Mouse (Mus musculus) liver, embryonic 12.5 days (tissue): ENCODE measurements around the gene Myo7a. TPM values are rescaled to one million over a fixed set of nuclear protein-coding genes. Genes with fewer than 3 reads are reported as not detected.
A peak's percentile ranks its signal among the peaks of the same experiment; 100 is the strongest.

Source experiments
- ATAC-seq: fragments of 200-750 bp; cut with Nextera tagmentation; 2 replicates; pipeline ENCODE4 v1.8.0; 2017; ENCODE audit warnings: moderate number of reproducible peaks, mild to moderate bottlenecking, moderate library complexity
- H3K27ac ChIP-seq: fragments of 300-500 bp; sonication (generic); 2 replicates; pipeline ENCODE4 v1.5.1; 2016; ENCODE audit warnings: mild to moderate bottlenecking
- H3K27me3 ChIP-seq: fragments of 300-500 bp; sonication (generic); replicated peaks from 2 replicates; pipeline ENCODE4 v1.6.1; 2016; ENCODE audit warnings: mild to moderate bottlenecking, moderate library complexity
- H3K36me3 ChIP-seq: fragments of 300-500 bp; sonication (generic); 2 replicates; pipeline ENCODE4 v1.6.1; 2016; ENCODE audit warnings: mild to moderate bottlenecking, moderate library complexity
- H3K4me1 ChIP-seq: fragments of 300-500 bp; sonication (generic); 2 replicates; pipeline ENCODE4 v1.6.1; 2016
- H3K4me2 ChIP-seq: fragments of 300-500 bp; sonication (generic); 2 replicates; pipeline ENCODE4 v1.6.1; 2016; ENCODE audit warnings: mild to moderate bottlenecking, moderate library complexity
- H3K4me3 ChIP-seq: fragments of 300-500 bp; sonication (generic); 2 replicates; pipeline ENCODE4 v1.5.1; 2016; ENCODE audit warnings: mild to moderate bottlenecking, moderate library complexity
- H3K9ac ChIP-seq: fragments of 300-500 bp; sonication (generic); 2 replicates; pipeline ENCODE4 v1.6.1; 2016; ENCODE audit warnings: mild to moderate bottlenecking, moderate library complexity
- H3K9me3 ChIP-seq: fragments of 300-500 bp; sonication (generic); replicated peaks from 2 replicates; pipeline ENCODE4 v1.6.1; 2016; ENCODE audit warnings: mild to moderate bottlenecking, moderate library complexity
- WGBS: fragments of 180-500 bp; shearing (Covaris S2); methylation state at CpG from one replicate; pipeline ENCODE4 v1.1.7; 2016; ENCODE audit not compliant: insufficient replicate concordance; 5-methylcytosine and 5-hydroxymethylcytosine counted together
- polyA plus RNA-seq: library from polyadenylated mRNA; unstranded; fragments of >200 nt; fragmentation: Nextera tagmentation; extraction: Ambion mirVana; gene quantifications from 2 replicates; pipeline ENCODE4 v1.2.1, GENCODE M21; 2016

The Myo7a gene
- polyA plus RNA-seq, 1 experiment from 2014 or later = 14.4 TPM

- WGBS = 41% methylated on average over 6 of the region's 6 CpGs
- Histone ChIP-seq H3K9ac (no peak overlapping the region; the same call in 1 of the 2 replicates), H3K27ac (no peak overlapping the region), H3K36me3 (no peaks in the 10 kb centered on the region), H3K9me3 (no peaks in the 10 kb centered on the region), H3K27me3 (peaks cover 39% of the 10 kb centered on the region), H3K4me2 (no peak overlapping the region), H3K4me3 (no peak overlapping the region), H3K4me1 (peaks cover 20% of the 10 kb centered on the region)
- no peak for ATAC-seq
Observed at GRCm38 (mm10) chr7:98114656-98115055, 4.7 kb downstream of the Myo7a start.

GRCm38 (mm10) chr7:98111233-98111632, 8.1 kb downstream of the Myo7a start:
- Histone ChIP-seq H3K36me3 (no peaks in the 10 kb centered on the region), H3K9me3 (no peaks in the 10 kb centered on the region), H3K4me2 (peak overlapping the region; percentile 31; the same call in 1 of the 2 replicates), H3K27me3 (peaks cover 48% of the 10 kb centered on the region), H3K9ac (no peak overlapping the region), H3K4me3 (no peak overlapping the region), H3K27ac (no peak overlapping the region), H3K4me1 (peaks cover 6% of the 10 kb centered on the region; the same call in 1 of the 2 replicates)
- 17% methylated on average over 25 of the region's 25 CpGs for WGBS
- ATAC-seq = no peak

- no peaks in the 10 kb centered on the region for H3K9me3 ChIP-seq
- H3K9ac ChIP-seq = no peak overlapping the region
- no peak for ATAC-seq
- H3K36me3 ChIP-seq = no peaks in the 10 kb centered on the region
- H3K27ac ChIP-seq = no peak overlapping the region
- no peak overlapping the region for H3K4me2 ChIP-seq
- peaks cover 48% of the 10 kb centered on the region for H3K27me3 ChIP-seq
- no peak overlapping the region for H3K4me3 ChIP-seq
- 67% methylated on average over 4 of the region's 4 CpGs for WGBS
- peaks cover 6% of the 10 kb centered on the region; the same call in 1 of the 2 replicates for H3K4me1 ChIP-seq
Observed at GRCm38 (mm10) chr7:98109771-98110170, 9.6 kb downstream of the Myo7a start.

DNA sequence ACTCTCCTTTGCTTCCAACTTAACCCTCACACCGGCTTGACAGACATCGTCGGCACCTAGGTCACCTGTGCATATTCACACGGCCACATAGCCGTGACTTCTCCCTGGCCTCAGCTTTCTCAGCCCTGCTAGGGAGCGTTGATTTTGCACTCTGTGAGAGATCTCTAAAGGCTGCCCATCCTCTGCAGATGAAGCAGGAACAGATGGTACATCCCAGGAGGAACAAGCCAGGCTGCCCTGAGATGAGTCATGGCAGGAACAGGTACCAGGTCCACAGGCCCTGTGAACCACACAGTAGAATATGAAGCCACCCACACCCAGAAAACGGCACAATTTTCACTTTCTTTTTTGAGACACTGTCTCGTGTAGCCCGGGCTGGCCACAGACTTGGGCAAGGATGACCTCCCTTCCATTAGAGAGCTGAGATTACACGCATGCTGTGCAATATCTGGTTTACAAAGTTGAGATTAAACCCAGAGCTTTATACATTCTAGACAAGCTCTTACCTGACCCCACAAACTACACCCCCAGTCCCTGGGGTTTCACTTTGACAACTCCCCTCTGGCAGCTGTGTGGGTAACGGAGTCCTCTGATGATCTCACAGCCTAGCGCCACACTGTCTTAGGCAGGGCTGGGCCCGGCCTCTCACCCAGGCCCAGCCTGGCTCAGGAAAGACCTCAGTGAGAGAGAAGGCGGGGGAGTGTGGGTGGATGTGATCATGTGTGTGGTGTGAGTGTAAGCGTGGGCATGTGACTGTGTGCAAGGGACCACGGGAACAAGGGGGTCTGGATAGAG, 10.5 kb downstream of the Myo7a start:
- WGBS = 67% methylated on average over 16 of the region's 16 CpGs
- Histone ChIP-seq H3K4me3 (no peak overlapping the region), H3K27me3 (peaks cover 48% of the 10 kb centered on the region), H3K9me3 (no peaks in the 10 kb centered on the region), H3K9ac (no peak overlapping the region), H3K36me3 (no peaks in the 10 kb centered on the region), H3K27ac (no peak overlapping the region), H3K4me2 (no peak overlapping the region), H3K4me1 (peaks cover 13% of the 10 kb centered on the region)
- ATAC-seq = no peak

- no peak for ATAC-seq
- Histone ChIP-seq H3K4me2 (no peak overlapping the region), H3K4me3 (no peak overlapping the region), H3K36me3 (no peaks in the 10 kb centered on the region), H3K27me3 (peaks cover 26% of the 10 kb centered on the region), H3K9me3 (no peaks in the 10 kb centered on the region), H3K9ac (no peak overlapping the region), H3K27ac (no peak overlapping the region), H3K4me1 (peaks cover 23% of the 10 kb centered on the region)
- 71% methylated on average over 7 of the region's 7 CpGs for WGBS
Observed at GRCm38 (mm10) chr7:98106272-98106671, 13.1 kb downstream of the Myo7a start.

GRCm38 (mm10) chr7:98104481-98105435, 14.6 kb downstream of the Myo7a start:
- Histone ChIP-seq H3K27me3 (peaks cover 11% of the 10 kb centered on the region), H3K27ac (peak overlapping the region; percentile 71), H3K4me2 (peak overlapping the region; percentile 23), H3K9ac (no peak overlapping the region), H3K4me1 (peaks cover 21% of the 10 kb centered on the region), H3K36me3 (no peaks in the 10 kb centered on the region), H3K9me3 (no peaks in the 10 kb centered on the region), H3K4me3 (no peak overlapping the region)
- WGBS = 53% methylated on average over 16 of the region's 16 CpGs
- peak; percentile 62 for ATAC-seq

- no peak overlapping the region for H3K4me3 ChIP-seq
- H3K27ac ChIP-seq = peak overlapping the region; percentile 71
- 0 out of 2 replicates have a peak, but pooled peaks cover 3% of the 10 kb centered on the region for H3K27me3 ChIP-seq
- WGBS = 70% methylated on average over 5 of the region's 5 CpGs
- H3K36me3 ChIP-seq = no peaks in the 10 kb centered on the region
- no peaks in the 10 kb centered on the region for H3K9me3 ChIP-seq
- no peak for ATAC-seq
- H3K9ac ChIP-seq = no peak overlapping the region
- peaks cover 21% of the 10 kb centered on the region for H3K4me1 ChIP-seq
- no peak overlapping the region for H3K4me2 ChIP-seq
Observed at GRCm38 (mm10) chr7:98103942-98104292, 15.4 kb downstream of the Myo7a start.

- H3K4me3 ChIP-seq = peak overlapping the region; percentile 49
- no peaks in the 10 kb centered on the region for H3K27me3 ChIP-seq
- no peaks in the 10 kb centered on the region for H3K9me3 ChIP-seq
- H3K4me2 ChIP-seq = peak overlapping the region; percentile 65
- 20% methylated on average over 21 of the region's 26 CpGs for WGBS
- peak overlapping the region; percentile 69 for H3K9ac ChIP-seq
- peaks cover 21% of the 10 kb centered on the region for H3K4me1 ChIP-seq
- ATAC-seq = no peak
- H3K27ac ChIP-seq = peak overlapping the region; percentile 71
- no peaks in the 10 kb centered on the region for H3K36me3 ChIP-seq
Observed at GRCm38 (mm10) chr7:98103002-98103941, 16.1 kb downstream of the Myo7a start.

DNA sequence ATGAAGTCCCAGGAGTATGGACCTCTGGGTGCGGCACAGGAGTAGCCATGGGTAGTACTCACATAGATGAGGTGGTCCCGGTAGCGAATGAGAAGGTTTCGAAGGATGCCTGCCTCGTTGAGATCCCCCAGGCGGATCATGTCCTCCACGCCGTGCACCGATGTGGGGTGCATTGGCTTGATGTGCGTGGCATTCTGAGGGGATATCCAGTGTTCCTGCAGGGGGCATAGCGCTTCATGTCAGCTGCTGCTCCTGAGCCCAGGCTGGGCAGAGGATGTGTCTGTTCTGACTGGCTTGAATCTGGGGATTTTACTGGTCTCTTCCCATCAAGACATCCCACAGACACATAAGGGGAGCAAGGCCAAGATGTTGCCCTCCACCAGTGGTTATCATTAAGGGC, 16.8 kb downstream of the Myo7a start:
- peak overlapping the region; percentile 49 for H3K4me3 ChIP-seq
- WGBS = 85% methylated on average over 11 of the region's 11 CpGs
- no peaks in the 10 kb centered on the region for H3K9me3 ChIP-seq
- peak overlapping the region; percentile 69 for H3K9ac ChIP-seq
- H3K27ac ChIP-seq = peak overlapping the region; percentile 38; the same call in 1 of the 2 replicates
- no peak for ATAC-seq
- H3K4me1 ChIP-seq = peaks cover 21% of the 10 kb centered on the region
- peaks cover 8% of the 10 kb centered on the region for H3K36me3 ChIP-seq
- H3K27me3 ChIP-seq = no peaks in the 10 kb centered on the region
- H3K4me2 ChIP-seq = peak overlapping the region; percentile 65

GRCm38 (mm10) chr7:98097557-98097956, 21.8 kb downstream of the Myo7a start:
- H3K36me3 ChIP-seq = peaks cover 17% of the 10 kb centered on the region
- H3K27me3 ChIP-seq = no peaks in the 10 kb centered on the region
- no peak overlapping the region for H3K27ac ChIP-seq
- H3K4me2 ChIP-seq = no peak overlapping the region
- no peak overlapping the region for H3K9ac ChIP-seq
- WGBS = 87% methylated on average over 8 of the region's 8 CpGs
- no peak overlapping the region for H3K4me3 ChIP-seq
- H3K9me3 ChIP-seq = no peaks in the 10 kb centered on the region
- H3K4me1 ChIP-seq = peaks cover 4% of the 10 kb centered on the region
- ATAC-seq = no peak

GRCm38 (mm10) chr7:98095852-98096251, 23.5 kb downstream of the Myo7a start:
- Histone ChIP-seq H3K9me3 (no peaks in the 10 kb centered on the region), H3K27ac (no peak overlapping the region), H3K4me3 (no peak overlapping the region), H3K27me3 (no peaks in the 10 kb centered on the region), H3K36me3 (peaks cover 17% of the 10 kb centered on the region), H3K9ac (no peak overlapping the region), H3K4me1 (no peaks in the 10 kb centered on the region), H3K4me2 (no peak overlapping the region)
- 79% methylated on average over 4 of the region's 4 CpGs for WGBS
- ATAC-seq = peak; percentile 18; the same call in 1 of the 2 replicates
